Mouse (Mus musculus): ENCODE measurements around the gene Actr6.
"Not testable (repeated sequence)": the region's sequence is repeated elsewhere in the genome, so short reads cannot be mapped to it uniquely, and the experiment has no call there.

Gene Actr6

GRCm38 (mm10) chr10:89738395-89738794, 6.3 kb upstream of the Actr6 start:
- no peak for DNase-seq (ENCODE audit: low read depth, low spot score)

GRCm38 (mm10) chr10:89737887-89738286, 5.8 kb upstream of the Actr6 start:
- DNase-seq (ENCODE audit: low read depth, low spot score), result no peak

- DNase-seq (ENCODE audit: low read depth, low spot score), result no peak
These were observed 5.0 kb upstream of the Actr6 start for GRCm38 (mm10) chr10:89737092-89737491.

- DNase-seq (ENCODE audit: low read depth, low spot score), result no peak
These were observed 754 bp downstream of the Actr6 start for GRCm38 (mm10) chr10:89731341-89731740.

- DNase-seq (ENCODE audit: low read depth, low spot score), result no peak
These were observed 1.7 kb downstream of the Actr6 start for GRCm38 (mm10) chr10:89730386-89730785.

- no peak for DNase-seq (ENCODE audit: low read depth, low spot score)
These were observed 9.6 kb downstream of the Actr6 start for GRCm38 (mm10) chr10:89722247-89723195.

- DNase-seq (ENCODE audit: low read depth, low spot score), result no peak
These were observed 11.3 kb downstream of the Actr6 start for GRCm38 (mm10) chr10:89720796-89721195.

GRCm38 (mm10) chr10:89720252-89720651, 11.8 kb downstream of the Actr6 start:
- no peak for DNase-seq (ENCODE audit: low read depth, low spot score)

- DNase-seq (ENCODE audit: low read depth, low spot score), result no peak
These were observed 17.2 kb downstream of the Actr6 start for GRCm38 (mm10) chr10:89714910-89715309.

- DNase-seq (ENCODE audit: low read depth, low spot score), result no peak
These were observed 23.4 kb downstream of the Actr6 start for GRCm38 (mm10) chr10:89708720-89709119.

- no peak for DNase-seq (ENCODE audit: low read depth, low spot score)
These were observed 24.7 kb downstream of the Actr6 start for GRCm38 (mm10) chr10:89707397-89707796.

- DNase-seq (ENCODE audit: low read depth, low spot score), result no peak
These were observed 29.1 kb downstream of the Actr6 start for GRCm38 (mm10) chr10:89703042-89703441.

GRCm38 (mm10) chr10:89697956-89698355, 34.1 kb downstream of the Actr6 start:
- DNase-seq (ENCODE audit: low read depth, low spot score), result no peak

- not testable (repeated sequence) for DNase-seq (ENCODE audit: low read depth, low spot score)
These were observed 35.8 kb downstream of the Actr6 start for GRCm38 (mm10) chr10:89696270-89696669.

GRCm38 (mm10) chr10:89695194-89695911, 36.7 kb downstream of the Actr6 start:
- DNase-seq (ENCODE audit: low read depth, low spot score), result no peak

GRCm38 (mm10) chr10:89690021-89690420, 42.1 kb downstream of the Actr6 start:
- DNase-seq (ENCODE audit: low read depth, low spot score), result no peak

- no peak for DNase-seq (ENCODE audit: low read depth, low spot score)
These were observed 44.6 kb downstream of the Actr6 start for GRCm38 (mm10) chr10:89687455-89687854.

GRCm38 (mm10) chr10:89686139-89686808, 45.8 kb downstream of the Actr6 start, which contains the start of gene Scyl2:
Gene Scyl2 (minus strand): TSS chr10:89686285.
- DNase-seq (ENCODE audit: low read depth, low spot score), result peak; percentile 89

GRCm38 (mm10) chr10:89685391-89686138, 46.5 kb downstream of the Actr6 start:
- peak; percentile 24 for DNase-seq (ENCODE audit: low read depth, low spot score)

- no peak for DNase-seq (ENCODE audit: low read depth, low spot score)
These were observed 49.1 kb downstream of the Actr6 start for GRCm38 (mm10) chr10:89682961-89683360.

- DNase-seq (ENCODE audit: low read depth, low spot score), result no peak
These were observed 49.9 kb downstream of the Actr6 start for GRCm38 (mm10) chr10:89682157-89682556.
